Mouse (Mus musculus): ENCODE results near the gene Car3.

DNA sequence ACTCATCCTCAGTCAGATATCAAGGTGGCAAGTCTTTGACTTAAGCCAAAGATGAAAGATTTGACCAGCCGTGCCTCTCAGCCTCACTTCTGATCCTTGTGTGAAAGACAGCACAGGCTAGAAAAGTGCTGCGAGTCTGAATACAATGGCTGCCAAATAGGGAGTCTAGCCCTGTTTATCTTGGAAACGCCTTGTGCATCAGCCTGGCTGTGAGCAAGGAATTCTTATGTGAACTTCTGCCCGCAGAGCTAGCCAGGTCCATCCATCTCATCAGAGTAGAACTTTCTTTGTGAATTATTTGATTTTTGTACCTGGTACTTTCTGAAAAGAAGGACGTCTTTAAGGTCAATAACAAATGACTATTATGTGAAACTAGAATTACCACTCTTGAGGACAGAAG, 9.3 kb upstream of the Car3 start:
- TF ChIP-seq CTCF (IDR thresholded peaks at IDR 0.05; ENCODE audit: insufficient read depth, low read depth, low read length) (no peak), POLR2A (IDR thresholded peaks at IDR 0.05; ENCODE audit: insufficient read depth, low read depth, low read length) (no peak)

Measured in olfactory bulb, adult 2 months (tissue).